In genomic region chr5:128536393-128536792, GRCm38 (mm10) we compare ENCODE assay signal across 12 mouse cellular contexts.
DNase-seq lines count a peak whose midpoint lies in the region; ATAC-seq and TF ChIP-seq lines count a peak whose summit lies in the region.
"Had no signal": no experiment of that assay in that cellular context is flagged by ENCODE, and none has a peak within 500 bp of the region (broad histone marks: within the 10 kb centered on the region; RNA-seq: fewer than 3 reads in every experiment).

No protein-coding gene starts in this region.

- no peak for ATAC-seq in lung, embryonic 14.5 days (ENCODE audit: insufficient read depth)
- no peak for ATAC-seq in forebrain, embryonic 13.5 days
- ATAC-seq in limb, embryonic 11.5 days (ENCODE audit: insufficient number of reproducible peaks, low FRiP score, low TSS enrichment, low read depth): no peak
- ATAC-seq: Patski had no signal

- TF ChIP-seq CTCF in lung, embryonic 14.5 days (IDR thresholded peaks at IDR 0.05; ENCODE audit: low read depth): no peak

- H3K27me3 ChIP-seq in lung, embryonic 14.5 days (ENCODE audit: insufficient read depth, low read length): no peaks in the 10 kb centered on the region
- H3K27me3 ChIP-seq in forebrain, embryonic 13.5 days: no peaks in the 10 kb centered on the region; the same call in none of the 2 replicates
- H3K27me3 ChIP-seq in limb, embryonic 11.5 days (ENCODE audit: control insufficient read depth, insufficient read depth, low read length): no peaks in the 10 kb centered on the region
- H3K27me3 ChIP-seq: Patski had no signal

- H3K4me1 ChIP-seq in lung, embryonic 14.5 days (ENCODE audit: insufficient read depth): no peaks in the 10 kb centered on the region
- H3K4me1 ChIP-seq in forebrain, embryonic 13.5 days: peaks cover 14% of the 10 kb centered on the region
- peaks cover 4% of the 10 kb centered on the region for H3K4me1 ChIP-seq in limb, embryonic 11.5 days (ENCODE audit: control insufficient read depth, insufficient read depth, low read length)

- H3K27ac ChIP-seq in lung, embryonic 14.5 days (ENCODE audit: low read depth): no peak overlapping the region
- H3K27ac ChIP-seq in forebrain, embryonic 13.5 days: no peak overlapping the region
- no peak overlapping the region for H3K27ac ChIP-seq in limb, embryonic 11.5 days (replicated peaks; ENCODE audit: low read depth, low read length)
- H3K27ac ChIP-seq: layer of hippocampus, adult 2 months had no signal

- no peak overlapping the region for H3K9ac ChIP-seq in lung, embryonic 14.5 days
- H3K9ac ChIP-seq in forebrain, embryonic 13.5 days: no peak overlapping the region
- H3K9ac ChIP-seq in limb, embryonic 11.5 days (ENCODE audit: low read length): no peak overlapping the region

- peak overlapping the region; percentile 40; the same call in 1 of the 2 replicates for H3K4me2 ChIP-seq in lung, embryonic 14.5 days
- peak overlapping the region; percentile 41 for H3K4me2 ChIP-seq in forebrain, embryonic 13.5 days
- H3K4me2 ChIP-seq in limb, embryonic 11.5 days (ENCODE audit: low read depth, severe bottlenecking): peak overlapping the region; percentile 43

- H3K9me3 ChIP-seq in lung, embryonic 14.5 days (ENCODE audit: low read depth, low read length): no peaks in the 10 kb centered on the region
- no peaks in the 10 kb centered on the region for H3K9me3 ChIP-seq in forebrain, embryonic 13.5 days (replicated peaks)
- H3K9me3 ChIP-seq in limb, embryonic 11.5 days (ENCODE audit: control insufficient read depth, low read length): no peaks in the 10 kb centered on the region

- no peak overlapping the region for H3K4me3 ChIP-seq in lung, embryonic 14.5 days (ENCODE audit: low read depth, low read length)
- no peak overlapping the region for H3K4me3 ChIP-seq in forebrain, embryonic 13.5 days
- no peak overlapping the region; the same call in 1 of the 2 replicates for H3K4me3 ChIP-seq in limb, embryonic 11.5 days (ENCODE audit: low read depth, low read length)
- H3K4me3 ChIP-seq: erythroblast, embryonic 14.5 days; layer of hippocampus, adult 2 months had no signal

- DNase-seq in lung, embryonic 14.5 days: no peak
- no peak for DNase-seq in lung, adult 18-20 months
- no peak for DNase-seq in limb, embryonic 11.5 days (ENCODE audit: low spot score)
- DNase-seq in retina, postnatal 1 day: peak; percentile 46
- no peak for DNase-seq in thymus, postnatal 10 days (ENCODE audit: low spot score in 2 of 2)
- no peak for DNase-seq in urinary bladder, postnatal 14 days (ENCODE audit: low spot score)
- DNase-seq: lung, postnatal 36 days; thymus, postnatal 36 days had no signal

- no peaks in the 10 kb centered on the region for H3K36me3 ChIP-seq in lung, embryonic 14.5 days (ENCODE audit: insufficient read depth)
- no peaks in the 10 kb centered on the region for H3K36me3 ChIP-seq in forebrain, embryonic 13.5 days (ENCODE audit: poor library complexity, severe bottlenecking)
- H3K36me3 ChIP-seq in limb, embryonic 11.5 days (ENCODE audit: control insufficient read depth, insufficient read depth, low read length): no peaks in the 10 kb centered on the region

- 38% methylated on average over 8 of the region's 8 CpGs for WGBS in lung, embryonic 14.5 days
- WGBS in forebrain, embryonic 13.5 days: 28% methylated on average over 8 of the region's 8 CpGs
- 20% methylated on average over 8 of the region's 8 CpGs for WGBS in limb, embryonic 11.5 days
